Mouse (Mus musculus): ENCODE results near the gene Prkag1. TPM values are rescaled to one million over a fixed set of nuclear protein-coding genes. Genes with fewer than 3 reads are reported as not detected.

Gene Prkag1
- 116 TPM for total RNA-seq (2023)

GRCm38 (mm10) chr15:98830736-98831683 lies at the start of gene Prkag1:
Gene Prkag1, minus strand, starts transcription at chr15:98831521.

GRCm38 (mm10) chr15:98871070-98871915 lies 40.0 kb upstream of the Prkag1 start, which contains the start of gene Kmt2d:
Gene Kmt2d, minus strand, starts transcription at chr15:98871204.

GRCm38 (mm10) chr15:98809390-98809789 lies 21.9 kb downstream of the Prkag1 start, which contains the start of gene Ddn:
Gene Ddn, minus strand, starts transcription at chr15:98809490.

GRCm38 (mm10) chr15:98789661-98790535 lies 41.4 kb downstream of the Prkag1 start, which contains the start of gene Wnt1:
Gene Wnt1, plus strand, starts transcription at chr15:98789857.

DNA sequence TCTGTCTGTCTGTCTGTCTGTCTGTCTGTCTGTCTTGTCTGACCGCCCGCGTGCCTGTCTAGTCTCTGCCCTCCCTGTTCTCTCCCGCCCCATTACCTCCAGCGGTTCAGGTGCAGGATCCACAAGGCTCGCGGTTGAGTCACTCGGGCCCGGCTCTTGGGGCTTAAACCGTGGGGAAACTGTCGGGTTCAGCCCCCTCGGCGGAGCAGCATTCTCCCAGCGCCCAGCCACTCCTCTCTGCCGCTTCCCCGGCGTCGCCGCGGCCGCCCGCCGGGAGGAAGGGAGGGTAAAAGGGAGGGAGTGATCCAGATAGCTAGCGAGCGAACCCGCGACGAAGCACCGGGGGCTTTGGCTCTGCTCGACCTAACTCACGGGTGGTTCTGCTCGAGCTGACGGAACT lies 53.6 kb downstream of the Prkag1 start, which contains the start of gene Wnt10b:
Wnt10b (minus strand) TSS at position 389 of the 400 bp plus-strand sequence.

Other genes starting within 250 kb of the Prkag1 start
- gene Adcy6, start 221.4 kb downstream of the Prkag1 start, total RNA-seq (2023) = 43.6 TPM
- 1.5 TPM for gene Cacnb3, start 200.7 kb downstream of the Prkag1 start, total RNA-seq (2023)
- 139 TPM for gene Ddx23, start 168.6 kb downstream of the Prkag1 start, total RNA-seq (2023)
- 0.44 TPM for gene Rnd1, start 154.1 kb downstream of the Prkag1 start, total RNA-seq (2023)
- not detected for gene Ccdc65, start 123.3 kb downstream of the Prkag1 start, total RNA-seq (2023)
- gene Fkbp11, start 103.3 kb downstream of the Prkag1 start, total RNA-seq (2023) = 3.0 TPM
- 103 TPM for gene Arf3, start 68.3 kb downstream of the Prkag1 start, total RNA-seq (2023)
- not detected for gene Wnt10b, start 53.4 kb downstream of the Prkag1 start, total RNA-seq (2023)
- gene Wnt1, start 41.7 kb downstream of the Prkag1 start, total RNA-seq (2023) = not detected
- not detected for gene Ddn, start 22.0 kb downstream of the Prkag1 start, total RNA-seq (2023)
- 279 TPM for gene Kmt2d, start 39.7 kb upstream of the Prkag1 start, total RNA-seq (2023)
- 25.1 TPM for gene Rhebl1, start 63.0 kb upstream of the Prkag1 start, total RNA-seq (2023)
- not detected for gene Dhh, start 67.0 kb upstream of the Prkag1 start, total RNA-seq (2023)
- 354 TPM for gene Lmbr1l, start 86.7 kb upstream of the Prkag1 start, total RNA-seq (2023)
- 224 TPM for gene Tuba1b, start 103.0 kb upstream of the Prkag1 start, total RNA-seq (2023)
- gene Gm49450, start 122.0 kb upstream of the Prkag1 start, total RNA-seq (2023) = not detected
- 289 TPM for gene Tuba1a, start 122.2 kb upstream of the Prkag1 start, total RNA-seq (2023)
- 61.4 TPM for gene Tuba1c, start 198.4 kb upstream of the Prkag1 start, total RNA-seq (2023)
- gene Prph, start 223.7 kb upstream of the Prkag1 start, total RNA-seq (2023) = not detected
- gene Troap, start 243.1 kb upstream of the Prkag1 start, total RNA-seq (2023) = 0.68 TPM